Mouse (Mus musculus): ENCODE measurements at regions not wholly inside any gene's neighbourhood (a gene's known extent, or its start where the extent isn't known, plus 50 kb on each side); places are given as distances from the start of the nearest gene placed in this dataset. TPM values are rescaled to one million over a fixed set of nuclear protein-coding genes. Genes with fewer than 3 reads are reported as not detected.

Small RNAs in the stretch of these regions (microRNA-seq; reads per million reads assigned to microRNA genes)
- gene Gm23061 = not detected

Measured in liver, embryonic 15.5 days (tissue).